Comparison of ENCODE assay signal across 9 mouse cellular contexts in the genomic region with DNA sequence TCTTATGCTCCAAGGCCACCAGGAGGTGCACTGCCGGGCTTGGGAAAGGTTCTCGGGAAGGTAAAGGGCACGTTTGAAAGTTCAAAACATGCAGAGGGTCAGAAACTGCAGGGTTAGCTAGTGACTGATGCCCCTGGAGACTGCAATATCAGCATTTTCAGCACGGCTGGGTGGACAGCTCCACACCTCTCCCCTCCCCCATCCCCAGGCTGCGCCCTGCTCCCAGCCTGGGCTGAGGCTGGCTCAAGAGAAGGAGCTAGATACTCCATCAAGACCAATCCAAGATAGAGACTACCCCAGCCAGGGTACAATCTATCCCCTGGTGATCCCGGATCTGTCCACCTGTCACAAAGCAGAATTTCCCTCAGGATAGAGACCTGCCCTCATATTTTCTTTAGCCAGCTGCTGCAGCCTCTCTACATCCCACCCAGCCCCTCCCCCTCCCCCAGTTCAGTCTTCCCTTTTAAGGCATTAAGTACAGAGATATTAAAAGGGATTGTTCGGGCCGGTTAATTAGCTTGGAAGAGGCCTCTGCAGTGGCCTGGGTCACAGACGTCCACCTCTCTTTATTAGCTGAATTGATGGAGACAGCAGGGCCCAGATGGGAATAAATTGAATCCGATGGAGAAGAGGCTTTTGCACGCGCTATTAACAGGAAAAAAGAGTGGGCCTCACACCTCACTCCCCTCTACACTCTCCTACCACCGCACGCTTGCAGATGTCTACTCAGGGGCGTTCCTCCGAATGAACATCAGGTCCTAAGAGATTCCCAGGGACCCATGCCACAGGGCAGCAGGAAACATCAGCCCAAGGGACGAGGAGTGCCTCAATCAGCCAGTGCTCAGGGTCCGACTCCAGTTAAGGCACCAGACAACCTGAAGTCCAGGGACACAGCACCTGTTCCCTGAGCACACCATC.
A peak's percentile ranks its signal among the peaks of the same experiment; 100 is the strongest.
DNase-seq lines count a peak whose midpoint lies in the region; ATAC-seq lines count a peak whose summit lies in the region.
"Had no signal": no experiment of that assay in that cellular context is flagged by ENCODE, and none has a peak within 500 bp of the region (broad histone marks: within the 10 kb centered on the region; RNA-seq: fewer than 3 reads in every experiment).

No protein-coding gene starts in this region.

- no peak overlapping the region for H3K9ac ChIP-seq in forebrain, embryonic 12.5 days
- H3K9ac ChIP-seq: embryonic facial prominence, embryonic 13.5 days had no signal

- H3K4me3 ChIP-seq in forebrain, embryonic 12.5 days (replicated peaks), result no peak overlapping the region
- H3K4me3 ChIP-seq: embryonic facial prominence, embryonic 13.5 days had no signal

- H3K4me2 ChIP-seq in forebrain, embryonic 12.5 days, result no peak overlapping the region
- H3K4me2 ChIP-seq: embryonic facial prominence, embryonic 13.5 days had no signal

- peak; percentile 86 for DNase-seq in heart, adult 11 months
- no peak for DNase-seq in heart, adult 9 months (ENCODE audit: low spot score in 2 of 2)
- peak; percentile 63 for DNase-seq in ES-CJ7 (ENCODE audit: low read depth, low spot score)
- peak; percentile 67 for DNase-seq in kidney, postnatal 10 days
- peak; percentile 41 for DNase-seq in ovary, postnatal 14 days (ENCODE audit: low spot score)
- DNase-seq in urinary bladder, adult 18-20 months (ENCODE audit: low spot score in 2 of 2), result no peak
- no peak for DNase-seq in c-Kit-positive CD71-positive TER-119-positive erythroid progenitor cells, embryonic 14.5 days (ENCODE audit: low spot score)

- H3K4me1 ChIP-seq in forebrain, embryonic 12.5 days, result peaks cover 47% of the 10 kb centered on the region

- no peaks in the 10 kb centered on the region for H3K27me3 ChIP-seq in forebrain, embryonic 12.5 days

- no peaks in the 10 kb centered on the region for H3K9me3 ChIP-seq in forebrain, embryonic 12.5 days
- H3K9me3 ChIP-seq: embryonic facial prominence, embryonic 13.5 days had no signal

- peak overlapping the region; percentile 66 for H3K27ac ChIP-seq in forebrain, embryonic 12.5 days
- H3K27ac ChIP-seq: embryonic facial prominence, embryonic 13.5 days had no signal

- ATAC-seq in forebrain, embryonic 12.5 days (ENCODE audit: low FRiP score), result peak; percentile 80

- 14% methylated on average over 17 of the region's 18 CpGs for WGBS in forebrain, embryonic 12.5 days

- no peaks in the 10 kb centered on the region for H3K36me3 ChIP-seq in forebrain, embryonic 12.5 days (replicated peaks)
- H3K36me3 ChIP-seq: embryonic facial prominence, embryonic 13.5 days had no signal

Comparison
In these comparisons a context has a peak if more than half of its experiments do, and no peak if none do; other contexts are left out.
1. DNase-seq: peak in heart, adult 11 months (single experiment), ES-CJ7 (single experiment), kidney, postnatal 10 days (single experiment) and ovary, postnatal 14 days (single experiment); none in heart, adult 9 months (0 of 2), urinary bladder, adult 18-20 months (0 of 2) and c-Kit-positive CD71-positive TER-119-positive erythroid progenitor cells, embryonic 14.5 days (single experiment).